In genomic region chr2:102118988-102119460, GRCm38 (mm10) we compare ENCODE assay signal across 11 mouse cellular contexts.
A peak's percentile ranks its signal among the peaks of the same experiment; 100 is the strongest.
DNase-seq lines count a peak whose midpoint lies in the region; ATAC-seq and TF ChIP-seq lines count a peak whose summit lies in the region.
"Had no signal": no experiment of that assay in that cellular context is flagged by ENCODE, and none has a peak within 500 bp of the region (broad histone marks: within the 10 kb centered on the region; RNA-seq: fewer than 3 reads in every experiment).

No protein-coding gene starts in this region.

- H3K9me3 ChIP-seq in hindbrain, embryonic 16.5 days (ENCODE audit: control insufficient read depth, low read length) = no peaks in the 10 kb centered on the region
- no peaks in the 10 kb centered on the region for H3K9me3 ChIP-seq in hindbrain, embryonic 10.5 days
- no peaks in the 10 kb centered on the region for H3K9me3 ChIP-seq in liver, postnatal 0 days (ENCODE audit: low read length)
- H3K9me3 ChIP-seq: G1E; kidney, embryonic 15.5 days had no signal

- no peak for TF ChIP-seq CTCF in liver, postnatal 0 days (IDR thresholded peaks at IDR 0.05; ENCODE audit: low read depth)

- no peak for TF ChIP-seq EP300 in liver, postnatal 0 days (IDR thresholded peaks at IDR 0.05; ENCODE audit: low read depth)

- 27% methylated on average over 15 of the region's 15 CpGs for WGBS in hindbrain, embryonic 16.5 days
- 25% methylated on average over 15 of the region's 15 CpGs for WGBS in hindbrain, embryonic 10.5 days
- 63% methylated on average over 15 of the region's 15 CpGs for WGBS in liver, postnatal 0 days (ENCODE audit: insufficient replicate concordance)

- no peak overlapping the region for H3K27ac ChIP-seq in hindbrain, embryonic 16.5 days (ENCODE audit: low read depth, low read length)
- no peak overlapping the region for H3K27ac ChIP-seq in hindbrain, embryonic 10.5 days
- no peak overlapping the region for H3K27ac ChIP-seq in liver, postnatal 0 days (ENCODE audit: low read depth)
- H3K27ac ChIP-seq: kidney, embryonic 15.5 days had no signal

- H3K4me2 ChIP-seq in hindbrain, embryonic 16.5 days (ENCODE audit: low read length) = peak overlapping the region; percentile 10; the same call in 1 of the 2 replicates
- H3K4me2 ChIP-seq in liver, postnatal 0 days (ENCODE audit: low read depth, low read length) = no peak overlapping the region
- H3K4me2 ChIP-seq: kidney, embryonic 15.5 days had no signal

- H3K9ac ChIP-seq in hindbrain, embryonic 16.5 days (ENCODE audit: low read depth, low read length) = 0 out of 2 replicates have a peak overlapping the region, but pooled peaks have one; percentile 5
- no peak overlapping the region for H3K9ac ChIP-seq in liver, postnatal 0 days (replicated peaks)
- H3K9ac ChIP-seq: forebrain, postnatal 0 days; kidney, embryonic 15.5 days had no signal

- intact Hi-C loops in gastrocnemius, postnatal 14 days (cut with DNase I; ENCODE audit: low total_unique reads) = no loop called here

- H3K4me3 ChIP-seq in hindbrain, embryonic 16.5 days (ENCODE audit: low read length) = no peak overlapping the region
- no peak overlapping the region for H3K4me3 ChIP-seq in hindbrain, embryonic 10.5 days
- H3K4me3 ChIP-seq in liver, postnatal 0 days (ENCODE audit: low read depth, low read length) = no peak overlapping the region
- H3K4me3 ChIP-seq: kidney, embryonic 15.5 days had no signal

- H3K27me3 ChIP-seq in hindbrain, embryonic 16.5 days (replicated peaks; ENCODE audit: control insufficient read depth, insufficient read depth, low read length) = no peaks in the 10 kb centered on the region
- no peaks in the 10 kb centered on the region for H3K27me3 ChIP-seq in hindbrain, embryonic 10.5 days (ENCODE audit: insufficient read depth, poor library complexity, severe bottlenecking)
- no peaks in the 10 kb centered on the region for H3K27me3 ChIP-seq in liver, postnatal 0 days (ENCODE audit: insufficient read depth, low read length)
- H3K27me3 ChIP-seq: kidney, embryonic 15.5 days had no signal

- no peaks in the 10 kb centered on the region for H3K36me3 ChIP-seq in hindbrain, embryonic 16.5 days (ENCODE audit: control insufficient read depth, insufficient read depth, low read length)
- H3K36me3 ChIP-seq in hindbrain, embryonic 10.5 days = no peaks in the 10 kb centered on the region
- H3K36me3 ChIP-seq in liver, postnatal 0 days (replicated peaks; ENCODE audit: insufficient read depth, low read length) = no peaks in the 10 kb centered on the region
- H3K36me3 ChIP-seq: G1E; kidney, embryonic 15.5 days had no signal

- no peak for DNase-seq in hindbrain, embryonic 10.5 days (ENCODE audit: low spot score)
- DNase-seq in embryo, embryonic 10 days (ENCODE audit: low spot score) = peak; percentile 51
- peak; percentile 61 for DNase-seq in gastrocnemius, postnatal 14 days
- peak; percentile 23 for DNase-seq in naive thymus-derived CD4-positive, alpha-beta T cell, adult 2 months (ENCODE audit: low read depth)
- DNase-seq in layer of hippocampus, adult 9-11 months = no peak
- DNase-seq in liver, postnatal 0 days = no peak
- DNase-seq: forebrain, postnatal 0 days had no signal

- ATAC-seq in hindbrain, embryonic 16.5 days = 0 out of 2 replicates have a peak, but pooled peaks have one; percentile 1
- ATAC-seq in cerebellum, adult (ENCODE audit: insufficient number of reproducible peaks, low FRiP score, low TSS enrichment) = no peak
- no peak for ATAC-seq in liver, postnatal 0 days
- ATAC-seq: forebrain, postnatal 0 days had no signal

- H3K4me1 ChIP-seq in hindbrain, embryonic 16.5 days (ENCODE audit: control insufficient read depth, insufficient read depth, low read depth, low read length) = peaks cover 32% of the 10 kb centered on the region
- peaks cover 86% of the 10 kb centered on the region for H3K4me1 ChIP-seq in hindbrain, embryonic 10.5 days (replicated peaks)
- H3K4me1 ChIP-seq in liver, postnatal 0 days (ENCODE audit: insufficient read depth) = peaks cover 4% of the 10 kb centered on the region

Comparison
In these comparisons a context has a peak if more than half of its experiments do, and no peak if none do; other contexts are left out.
1. DNase-seq: peak in embryo, embryonic 10 days (single experiment), gastrocnemius, postnatal 14 days (single experiment) and naive thymus-derived CD4-positive, alpha-beta T cell, adult 2 months (single experiment); none in hindbrain, embryonic 10.5 days (single experiment), layer of hippocampus, adult 9-11 months (single experiment) and liver, postnatal 0 days (single experiment).